Mouse (Mus musculus) erythroblast, embryonic 14.5 days (primary cell): ENCODE data around the gene LTO1.

Experiments
- GATA1 ChIP-seq: IDR thresholded peaks from 2 replicates; pipeline ENCODE4 v1.6.1; 2012; ENCODE audit warnings: low read length, inconsistent platforms, mixed read lengths
- TAL1 ChIP-seq: IDR thresholded peaks from 3 replicates; pipeline ENCODE4 v1.6.1; 2012; ENCODE audit warnings: low read length, inconsistent platforms, mixed read lengths

DNA sequence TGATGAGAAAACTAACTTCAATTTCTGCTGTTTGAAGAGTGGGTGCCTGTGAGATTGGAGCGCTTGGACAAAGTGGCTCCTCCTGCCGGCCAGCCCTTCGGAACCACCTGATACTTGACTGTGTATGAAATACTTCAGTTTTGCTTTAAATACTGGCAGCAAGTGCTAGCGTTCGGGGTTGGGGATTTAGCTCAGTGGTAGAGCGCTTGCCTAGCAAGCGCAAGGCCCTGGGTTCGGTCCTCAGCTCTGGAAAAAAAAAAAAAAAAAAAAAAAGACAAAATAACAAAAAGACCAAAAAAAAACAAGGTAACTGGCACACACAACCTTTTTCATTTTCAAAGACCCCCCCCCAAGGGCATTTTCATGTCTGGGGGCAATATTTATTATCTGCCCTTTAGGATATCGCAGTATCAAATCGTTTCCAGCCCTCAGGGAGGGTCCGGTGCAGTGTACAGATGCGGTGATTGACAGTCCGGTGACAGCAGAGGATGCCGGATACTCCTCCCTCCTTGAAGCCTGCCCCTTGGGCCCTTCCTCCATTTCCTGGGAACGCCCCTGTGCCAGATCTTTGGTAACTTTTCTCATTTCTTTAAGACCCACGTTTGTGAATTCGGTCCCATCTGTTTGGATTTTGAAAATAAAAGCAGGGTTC lies 478 bp upstream of the LTO1 start:
- TF ChIP-seq TAL1: no peak
- no peak for TF ChIP-seq GATA1
